Mouse (Mus musculus) intestine, embryonic 14.5 days (tissue): ENCODE results near the gene Irgm2. TPM values are rescaled to one million over a fixed set of nuclear protein-coding genes. Genes with fewer than 3 reads are reported as not detected.

Experiments used
- ATAC-seq: fragments of 200-750 bp; cut with Nextera tagmentation; replicated peaks from 2 replicates; pipeline ENCODE4 v1.8.0; 2017; ENCODE audit warnings: low read depth, moderate number of reproducible peaks, moderate TSS enrichment, moderate library complexity; ENCODE audit not compliant: low FRiP score, low TSS enrichment
- DNase-seq: peaks from one replicate; pipeline ENCODE4 v3.0.0-alpha.2; 2018; ENCODE audit warnings: low spot score
- H3K27ac ChIP-seq: fragments of 300-500 bp; sonication (generic); 2 replicates; pipeline ENCODE4 v1.5.1; 2014; ENCODE audit warnings: low read depth, mild to moderate bottlenecking, control low read depth
- H3K27me3 ChIP-seq: fragments of 300-500 bp; sonication (generic); replicated peaks from 2 replicates; pipeline ENCODE4 v1.6.1; 2014; ENCODE audit warnings: low read length, control low read depth; ENCODE audit not compliant: control insufficient read depth, insufficient read depth
- H3K36me3 ChIP-seq: fragments of 300-500 bp; sonication (generic); 2 replicates; pipeline ENCODE4 v1.6.1; 2014; ENCODE audit warnings: low read length, control low read depth; ENCODE audit not compliant: control insufficient read depth, insufficient read depth
- H3K4me1 ChIP-seq: fragments of 300-500 bp; sonication (generic); replicated peaks from 2 replicates; pipeline ENCODE4 v1.6.1; 2014; ENCODE audit warnings: low read length, control low read depth, mixed read lengths; ENCODE audit not compliant: control insufficient read depth, insufficient read depth
- H3K4me2 ChIP-seq: fragments of 300-500 bp; sonication (generic); 2 replicates; pipeline ENCODE4 v1.6.1; 2014; ENCODE audit warnings: low read length
- H3K4me3 ChIP-seq: fragments of 300-500 bp; sonication (generic); 2 replicates; pipeline ENCODE4 v1.5.1; 2014; ENCODE audit warnings: low read depth, low read length, control low read depth, mixed read lengths
- H3K9ac ChIP-seq: fragments of 300-500 bp; sonication (generic); 2 replicates; pipeline ENCODE4 v1.6.1; 2014; ENCODE audit warnings: mild to moderate bottlenecking, low read length
- H3K9me3 ChIP-seq: fragments of 300-500 bp; sonication (generic); 2 replicates; pipeline ENCODE4 v1.6.1; 2016; ENCODE audit warnings: low read length, control low read depth; ENCODE audit not compliant: control insufficient read depth
- WGBS: fragments of 180-500 bp; shearing (Covaris S2); extraction: QIAGEN DNeasy Blood & Tissue Kit; methylation state at CpG from one replicate; pipeline ENCODE4 v1.1.7; 2014; 5-methylcytosine and 5-hydroxymethylcytosine counted together
- polyA plus RNA-seq: library from polyadenylated mRNA; unstranded; fragments of >200 nt; fragmentation: Nextera tagmentation; extraction: Ambion mirVana; gene quantifications from 2 replicates; pipeline ENCODE4 v1.2.1, GENCODE M21; 2014

Irgm2 gene
- polyA plus RNA-seq, 1 experiment from 2014 or later: 6.2 TPM

- H3K4me2 ChIP-seq: no peak overlapping the region
- H3K9ac ChIP-seq: no peak overlapping the region
- H3K4me1 ChIP-seq: no peaks in the 10 kb centered on the region
- H3K27ac ChIP-seq: no peak overlapping the region
- no peaks in the 10 kb centered on the region for H3K36me3 ChIP-seq
- H3K4me3 ChIP-seq: no peak overlapping the region
- DNase-seq: no peak
- WGBS: 87% methylated on average over 4 of the region's 4 CpGs
- no peak for ATAC-seq
- no peaks in the 10 kb centered on the region for H3K27me3 ChIP-seq
- H3K9me3 ChIP-seq: no peaks in the 10 kb centered on the region
Measured at GRCm38 (mm10) chr11:58260156-58260555, 60.7 kb downstream of the Irgm2 start.

GRCm38 (mm10) chr11:58261826-58262225, 62.4 kb downstream of the Irgm2 start:
- no peak overlapping the region for H3K9ac ChIP-seq
- no peaks in the 10 kb centered on the region for H3K9me3 ChIP-seq
- no peak overlapping the region for H3K27ac ChIP-seq
- DNase-seq (no peak), ATAC-seq (no peak)
- 85% methylated on average over 4 of the region's 4 CpGs for WGBS
- no peak overlapping the region for H3K4me2 ChIP-seq
- H3K4me3 ChIP-seq: no peak overlapping the region
- no peaks in the 10 kb centered on the region for H3K36me3 ChIP-seq
- H3K4me1 ChIP-seq: no peaks in the 10 kb centered on the region
- H3K27me3 ChIP-seq: no peaks in the 10 kb centered on the region

- WGBS: 88% methylated on average over 3 of the region's 3 CpGs
- Histone ChIP-seq H3K4me1 (no peaks in the 10 kb centered on the region), H3K27me3 (no peaks in the 10 kb centered on the region), H3K36me3 (no peaks in the 10 kb centered on the region), H3K4me2 (no peak overlapping the region), H3K4me3 (no peak overlapping the region), H3K9ac (no peak overlapping the region), H3K27ac (no peak overlapping the region), H3K9me3 (no peaks in the 10 kb centered on the region)
- no peak for ATAC-seq
- no peak for DNase-seq
Measured at GRCm38 (mm10) chr11:58262336-58262735, 62.9 kb downstream of the Irgm2 start.

GRCm38 (mm10) chr11:58263516-58263915, 64.1 kb downstream of the Irgm2 start:
- ATAC-seq (no peak), DNase-seq (no peak)
- Histone ChIP-seq H3K4me1 (no peaks in the 10 kb centered on the region), H3K27me3 (no peaks in the 10 kb centered on the region), H3K9me3 (no peaks in the 10 kb centered on the region), H3K4me2 (no peak overlapping the region), H3K9ac (no peak overlapping the region), H3K36me3 (no peaks in the 10 kb centered on the region), H3K27ac (no peak overlapping the region), H3K4me3 (no peak overlapping the region)
- 65% methylated on average over 2 of the region's 2 CpGs for WGBS

GRCm38 (mm10) chr11:58264546-58264945, 65.1 kb downstream of the Irgm2 start:
- no peak overlapping the region for H3K4me3 ChIP-seq
- H3K27me3 ChIP-seq: no peaks in the 10 kb centered on the region
- H3K4me1 ChIP-seq: no peaks in the 10 kb centered on the region
- no peak overlapping the region for H3K27ac ChIP-seq
- H3K9me3 ChIP-seq: no peaks in the 10 kb centered on the region
- ATAC-seq: no peak
- 81% methylated on average over 9 of the region's 9 CpGs for WGBS
- H3K36me3 ChIP-seq: no peaks in the 10 kb centered on the region
- DNase-seq: no peak
- no peak overlapping the region for H3K4me2 ChIP-seq
- H3K9ac ChIP-seq: no peak overlapping the region

- H3K27me3 ChIP-seq: no peaks in the 10 kb centered on the region
- no peaks in the 10 kb centered on the region for H3K36me3 ChIP-seq
- no peaks in the 10 kb centered on the region for H3K9me3 ChIP-seq
- H3K4me2 ChIP-seq: no peak overlapping the region
- no peak overlapping the region for H3K4me3 ChIP-seq
- no peak overlapping the region for H3K9ac ChIP-seq
- H3K4me1 ChIP-seq: no peaks in the 10 kb centered on the region
- DNase-seq: no peak
- WGBS: 76% methylated on average over 3 of the region's 3 CpGs
- no peak for ATAC-seq
- no peak overlapping the region for H3K27ac ChIP-seq
Measured at GRCm38 (mm10) chr11:58268285-58268684, 68.9 kb downstream of the Irgm2 start.

Other genes starting within 250 kb of the Irgm2 start
- gene Larp1, start 190.6 kb upstream of the Irgm2 start, polyA plus RNA-seq: 25.2 and 25.5 TPM in 2 replicates
- gene Gm12248, start 106.5 kb upstream of the Irgm2 start, polyA plus RNA-seq: not detected in 2 replicates
- 86.8 and 91.1 TPM in 2 replicates for gene Cnot8, start 95.5 kb upstream of the Irgm2 start, polyA plus RNA-seq
- 27.7 and 28.6 TPM in 2 replicates for gene Gemin5, start 31.1 kb upstream of the Irgm2 start, polyA plus RNA-seq
- 131 and 133 TPM in 2 replicates for gene Mrpl22, start 28.0 kb upstream of the Irgm2 start, polyA plus RNA-seq
- 6.6 and 7.3 TPM in 2 replicates for gene Igtp, start 62 bp upstream of the Irgm2 start, polyA plus RNA-seq
- gene 4930438A08Rik, start 75.2 kb downstream of the Irgm2 start, polyA plus RNA-seq: not detected in 2 replicates
- 19.7 and 22.3 TPM in 2 replicates for gene Zfp692, start 107.5 kb downstream of the Irgm2 start, polyA plus RNA-seq
- gene Zfp672, start 130.7 kb downstream of the Irgm2 start, polyA plus RNA-seq: 45.9 and 49.6 TPM in 2 replicates
- 27.5 and 28.9 TPM in 2 replicates for gene Sh3bp5l, start 131.1 kb downstream of the Irgm2 start, polyA plus RNA-seq
- gene Lypd8, start 179.4 kb downstream of the Irgm2 start, polyA plus RNA-seq: 274 and 403 TPM in 2 replicates
- gene 1810065E05Rik, start 221.5 kb downstream of the Irgm2 start, polyA plus RNA-seq: not detected in 2 replicates
- not detected in 2 replicates for gene Gm12253, start 232.9 kb downstream of the Irgm2 start, polyA plus RNA-seq